Mouse (Mus musculus) forebrain, embryonic 12.5 days (tissue): ENCODE data around the gene Lyrm2. TPM values are rescaled to one million over a fixed set of nuclear protein-coding genes. Genes with fewer than 3 reads are reported as not detected.

Experiments used
- ATAC-seq: fragments of 200-750 bp; cut with Nextera tagmentation; 2 replicates; pipeline ENCODE4 v1.8.0; 2017; ENCODE audit warnings: moderate TSS enrichment; ENCODE audit not compliant: low FRiP score
- H3K27ac ChIP-seq: fragments of 300-500 bp; sonication (generic); 2 replicates; pipeline ENCODE4 v1.5.1; 2016; ENCODE audit warnings: mild to moderate bottlenecking
- H3K27me3 ChIP-seq: fragments of 300-500 bp; sonication (generic); 2 replicates; pipeline ENCODE4 v1.6.1; 2016; ENCODE audit warnings: mild to moderate bottlenecking
- H3K36me3 ChIP-seq: fragments of 300-500 bp; sonication (generic); replicated peaks from 2 replicates; pipeline ENCODE4 v1.6.1; 2016; ENCODE audit warnings: mild to moderate bottlenecking
- H3K4me1 ChIP-seq: fragments of 300-500 bp; sonication (generic); 2 replicates; pipeline ENCODE4 v1.6.1; 2016
- H3K4me2 ChIP-seq: fragments of 300-500 bp; sonication (generic); 2 replicates; pipeline ENCODE4 v1.6.1; 2016; ENCODE audit warnings: mild to moderate bottlenecking, moderate library complexity
- H3K4me3 ChIP-seq: fragments of 300-500 bp; sonication (generic); replicated peaks from 2 replicates; pipeline ENCODE4 v1.5.1; 2016; ENCODE audit warnings: mild to moderate bottlenecking
- H3K9ac ChIP-seq: fragments of 300-500 bp; sonication (generic); 2 replicates; pipeline ENCODE4 v1.6.1; 2016; ENCODE audit warnings: mild to moderate bottlenecking
- H3K9me3 ChIP-seq: fragments of 300-500 bp; sonication (generic); 2 replicates; pipeline ENCODE4 v1.6.1; 2016
- WGBS: fragments of 180-500 bp; shearing (Covaris S2); methylation state at CpG from one replicate; pipeline ENCODE4 v1.1.7; 2016; 5-methylcytosine and 5-hydroxymethylcytosine counted together
- polyA plus RNA-seq: library from polyadenylated mRNA; unstranded; fragments of >200 nt; fragmentation: Nextera tagmentation; extraction: Ambion mirVana; gene quantifications from 2 replicates; pipeline ENCODE4 v1.2.1, GENCODE M21; 2016

The Lyrm2 gene
- polyA plus RNA-seq, 1 experiment from 2014 or later, result 166 TPM

DNA sequence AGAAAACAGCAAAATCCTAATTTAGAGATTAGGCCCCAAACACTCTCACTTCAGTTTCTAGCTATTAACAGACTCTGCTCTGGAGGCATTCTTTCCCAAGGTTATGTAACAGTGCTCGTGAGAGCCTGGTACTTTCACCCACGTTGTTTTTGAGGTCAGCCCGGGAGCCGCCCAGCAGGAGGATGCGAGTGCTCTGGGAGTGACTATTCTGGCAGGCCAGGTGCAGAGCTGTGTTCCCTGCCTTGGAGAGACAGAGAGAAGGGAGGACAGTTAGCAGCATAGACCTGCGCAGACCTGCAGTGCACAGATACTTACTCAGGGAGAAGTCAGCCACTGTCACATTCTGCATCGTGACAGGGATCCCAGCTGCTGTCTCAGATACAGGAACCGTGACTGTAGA is 24.2 kb downstream of the Lyrm2 start:
- Histone ChIP-seq H3K9me3 (no peaks in the 10 kb centered on the region), H3K27me3 (no peaks in the 10 kb centered on the region), H3K4me3 (no peak overlapping the region), H3K9ac (no peak overlapping the region), H3K36me3 (no peaks in the 10 kb centered on the region; the same call in 1 of the 2 replicates), H3K4me2 (no peak overlapping the region), H3K27ac (no peak overlapping the region), H3K4me1 (peaks cover 8% of the 10 kb centered on the region; the same call in 1 of the 2 replicates)
- WGBS, result 74% methylated on average over 8 of the region's 8 CpGs
- no peak for ATAC-seq

DNA sequence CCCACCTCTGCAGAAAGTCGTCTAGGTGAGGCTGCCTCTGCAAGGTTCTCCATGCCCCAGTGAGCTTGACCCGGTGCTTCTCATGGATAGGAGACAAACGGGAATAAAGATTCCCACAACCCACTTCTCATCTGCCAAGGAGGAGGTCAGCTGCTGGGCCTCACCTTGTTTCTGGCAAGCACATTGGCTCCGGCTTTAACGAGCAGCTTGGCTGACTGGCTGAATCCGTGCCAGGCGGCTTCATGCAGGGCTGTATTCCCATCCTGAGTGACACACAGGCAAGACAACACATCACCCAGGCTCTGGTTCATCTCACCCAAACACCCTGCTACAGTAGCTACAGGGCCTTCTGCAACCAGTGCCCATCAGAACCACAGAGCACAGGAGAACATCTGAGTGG is 26.9 kb downstream of the Lyrm2 start:
- H3K4me3 ChIP-seq, result no peak overlapping the region
- no peaks in the 10 kb centered on the region for H3K36me3 ChIP-seq
- peaks cover 8% of the 10 kb centered on the region; the same call in 1 of the 2 replicates for H3K4me1 ChIP-seq
- H3K9ac ChIP-seq, result no peak overlapping the region
- H3K27ac ChIP-seq, result 0 out of 2 replicates have a peak overlapping the region, but pooled peaks have one; percentile 31
- H3K4me2 ChIP-seq, result no peak overlapping the region
- no peaks in the 10 kb centered on the region for H3K9me3 ChIP-seq
- no peak for ATAC-seq
- 56% methylated on average over 7 of the region's 7 CpGs for WGBS
- no peaks in the 10 kb centered on the region for H3K27me3 ChIP-seq

DNA sequence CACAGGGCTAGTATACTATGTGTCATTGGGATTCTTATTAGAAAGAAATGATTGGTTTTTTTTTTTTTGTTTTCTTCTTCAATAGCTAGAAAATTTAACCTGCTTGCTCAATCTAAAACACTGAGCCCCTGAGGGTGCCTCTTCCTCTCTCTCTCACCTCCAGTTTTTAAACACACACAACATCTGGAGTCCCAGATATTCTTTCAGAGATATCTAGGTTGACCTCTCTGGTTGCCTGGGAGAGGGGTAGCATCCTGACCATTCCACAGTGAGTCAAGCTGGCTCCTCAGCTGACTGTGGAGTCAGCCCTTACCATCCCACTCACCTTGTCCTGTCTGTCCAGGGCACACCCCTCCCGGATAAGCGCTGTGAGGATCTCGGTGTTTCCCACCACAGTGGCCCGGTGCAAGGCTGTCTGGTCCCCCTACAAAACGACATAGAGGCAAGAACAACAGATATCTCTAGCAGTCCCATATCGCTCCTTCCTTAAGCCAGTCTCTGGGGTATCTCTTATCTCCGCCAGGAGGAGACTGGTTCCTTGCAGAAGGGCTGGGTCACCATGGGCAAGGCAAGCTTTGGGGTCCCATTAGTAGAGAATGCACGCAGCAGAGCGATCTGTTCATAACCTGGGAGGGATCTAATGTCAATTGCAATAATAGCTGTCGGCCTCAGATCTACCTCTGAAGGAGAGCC is 28.5 kb downstream of the Lyrm2 start:
- Histone ChIP-seq H3K4me3 (no peak overlapping the region), H3K27ac (no peak overlapping the region), H3K4me1 (peaks cover 8% of the 10 kb centered on the region; the same call in 1 of the 2 replicates), H3K9ac (no peak overlapping the region), H3K9me3 (no peaks in the 10 kb centered on the region), H3K36me3 (no peaks in the 10 kb centered on the region), H3K4me2 (no peak overlapping the region), H3K27me3 (no peaks in the 10 kb centered on the region)
- no peak for ATAC-seq
- 95% methylated on average over 10 of the region's 10 CpGs for WGBS

DNA sequence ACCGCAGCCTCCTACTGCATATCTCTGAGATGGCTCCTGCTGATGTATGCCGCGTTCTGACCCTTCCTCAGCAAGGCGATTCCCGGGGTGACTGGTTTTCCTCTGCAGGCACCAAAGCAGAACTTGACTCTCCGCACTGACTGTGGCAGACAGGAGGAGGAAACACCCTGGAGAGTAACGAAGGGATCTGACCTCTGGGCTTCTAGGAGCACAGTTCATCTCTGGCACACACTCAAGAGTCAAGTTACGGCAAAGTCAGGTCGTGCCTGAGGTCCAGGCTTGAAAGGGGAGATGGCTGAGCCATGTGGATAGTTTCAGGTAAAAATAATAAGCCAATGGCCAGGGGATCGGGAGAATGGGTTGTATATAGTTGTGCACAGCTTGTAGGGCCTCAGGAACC is 29.3 kb downstream of the Lyrm2 start:
- no peak overlapping the region for H3K9ac ChIP-seq
- no peaks in the 10 kb centered on the region for H3K36me3 ChIP-seq
- H3K27me3 ChIP-seq, result no peaks in the 10 kb centered on the region
- no peak for ATAC-seq
- H3K4me3 ChIP-seq, result no peak overlapping the region
- H3K4me1 ChIP-seq, result peaks cover 11% of the 10 kb centered on the region
- H3K27ac ChIP-seq, result no peak overlapping the region
- H3K4me2 ChIP-seq, result no peak overlapping the region
- WGBS, result 83% methylated on average over 10 of the region's 10 CpGs
- H3K9me3 ChIP-seq, result no peaks in the 10 kb centered on the region

DNA sequence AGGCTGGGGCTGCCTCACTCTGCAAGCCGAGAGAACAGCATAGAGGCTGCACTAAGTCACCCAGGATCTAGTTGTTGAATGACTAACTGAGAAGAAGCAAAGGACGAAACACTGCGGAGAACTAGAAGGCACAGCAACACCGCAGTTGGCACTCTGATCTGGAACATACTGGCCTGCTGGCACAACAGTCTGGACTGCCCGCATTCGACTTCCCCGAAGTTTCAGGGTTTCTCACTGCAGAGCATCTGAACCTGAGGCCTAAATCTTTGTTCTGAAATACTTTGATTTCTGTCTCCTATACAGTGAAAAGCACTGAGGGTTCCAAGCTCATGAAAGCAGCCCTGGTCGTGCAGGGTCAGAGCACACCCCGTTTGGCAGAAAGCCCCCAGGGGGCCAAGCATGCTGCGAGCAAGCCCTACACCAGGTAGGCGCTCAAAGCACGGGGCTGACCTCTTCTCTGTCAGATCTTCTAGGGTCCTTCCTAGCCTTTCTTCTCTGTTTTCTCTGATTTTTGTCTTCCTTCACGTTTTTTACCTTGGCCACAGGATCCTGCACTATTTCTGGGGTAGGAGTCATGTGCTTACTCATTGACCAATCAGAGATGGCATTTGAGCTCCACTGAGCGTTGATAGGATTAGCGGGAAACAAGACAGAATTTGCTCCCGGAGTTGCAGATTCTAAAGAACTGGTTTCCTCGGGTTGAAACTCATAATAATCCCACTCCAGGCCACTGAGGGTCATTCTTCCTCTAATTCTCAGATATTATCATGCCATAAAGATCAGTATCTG is 33.6 kb downstream of the Lyrm2 start:
- Histone ChIP-seq H3K27me3 (no peaks in the 10 kb centered on the region), H3K27ac (no peak overlapping the region), H3K4me1 (peaks cover 16% of the 10 kb centered on the region; the same call in 1 of the 2 replicates), H3K36me3 (no peaks in the 10 kb centered on the region), H3K4me2 (peak overlapping the region; percentile 53), H3K9me3 (no peaks in the 10 kb centered on the region), H3K9ac (peak overlapping the region; percentile 17; the same call in 1 of the 2 replicates), H3K4me3 (peak overlapping the region; percentile 28)
- ATAC-seq, result peak; percentile 68; the same call in 1 of the 2 replicates
- WGBS, result 52% methylated on average over 17 of the region's 17 CpGs

DNA sequence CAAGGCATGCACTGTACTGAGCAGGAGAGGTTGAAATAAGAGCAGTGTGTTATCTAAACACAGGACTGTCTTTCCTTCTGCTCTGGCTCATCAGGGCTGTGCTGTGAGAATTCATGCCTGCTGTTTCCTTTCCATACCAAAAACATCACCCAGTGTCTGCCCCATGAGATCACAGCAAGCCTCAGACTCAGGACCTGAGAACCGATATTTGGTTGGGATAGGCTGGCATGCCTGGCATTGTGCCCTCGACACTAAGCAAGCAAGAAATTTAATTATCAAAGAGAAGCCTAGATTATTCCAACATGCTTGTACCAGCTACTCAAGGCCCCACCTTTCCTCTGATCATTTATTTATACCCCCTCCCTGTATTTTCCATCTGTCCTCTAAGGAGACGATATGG is 34.5 kb downstream of the Lyrm2 start:
- H3K27ac ChIP-seq, result no peak overlapping the region
- H3K9ac ChIP-seq, result no peak overlapping the region
- H3K4me1 ChIP-seq, result peaks cover 20% of the 10 kb centered on the region; the same call in 1 of the 2 replicates
- no peak overlapping the region for H3K4me3 ChIP-seq
- no peak for ATAC-seq
- H3K27me3 ChIP-seq, result no peaks in the 10 kb centered on the region
- H3K36me3 ChIP-seq, result no peaks in the 10 kb centered on the region
- no peak overlapping the region for H3K4me2 ChIP-seq
- peaks cover 2% of the 10 kb centered on the region; the same call in 1 of the 2 replicates for H3K9me3 ChIP-seq
- WGBS, result 82% methylated on average over 3 of the region's 3 CpGs

DNA sequence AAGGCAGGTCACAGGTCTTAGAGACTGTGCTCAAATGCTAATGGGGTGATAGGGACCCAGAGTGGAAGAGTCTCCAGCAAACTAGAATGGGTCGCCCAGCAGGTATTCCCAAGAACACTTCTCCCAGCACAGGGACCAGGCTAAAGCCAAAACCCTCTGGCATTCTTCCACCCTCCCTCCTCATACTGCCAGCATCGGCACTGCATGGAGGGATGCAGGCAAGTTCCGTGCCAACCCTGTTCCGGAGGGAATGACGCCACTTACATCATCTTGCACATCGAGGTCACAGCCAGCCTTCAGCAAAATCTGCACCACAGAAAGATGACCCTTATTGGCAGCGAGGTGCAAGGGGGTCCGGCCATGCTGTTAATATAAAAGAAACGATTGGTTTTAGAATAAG is 36.0 kb downstream of the Lyrm2 start:
- no peak for ATAC-seq
- H3K36me3 ChIP-seq, result no peaks in the 10 kb centered on the region
- no peak overlapping the region for H3K9ac ChIP-seq
- H3K4me2 ChIP-seq, result no peak overlapping the region
- 91% methylated on average over 9 of the region's 9 CpGs for WGBS
- peaks cover 4% of the 10 kb centered on the region; the same call in 1 of the 2 replicates for H3K9me3 ChIP-seq
- H3K27me3 ChIP-seq, result no peaks in the 10 kb centered on the region
- H3K27ac ChIP-seq, result no peak overlapping the region
- H3K4me3 ChIP-seq, result no peak overlapping the region
- H3K4me1 ChIP-seq, result peaks cover 20% of the 10 kb centered on the region; the same call in 1 of the 2 replicates

DNA sequence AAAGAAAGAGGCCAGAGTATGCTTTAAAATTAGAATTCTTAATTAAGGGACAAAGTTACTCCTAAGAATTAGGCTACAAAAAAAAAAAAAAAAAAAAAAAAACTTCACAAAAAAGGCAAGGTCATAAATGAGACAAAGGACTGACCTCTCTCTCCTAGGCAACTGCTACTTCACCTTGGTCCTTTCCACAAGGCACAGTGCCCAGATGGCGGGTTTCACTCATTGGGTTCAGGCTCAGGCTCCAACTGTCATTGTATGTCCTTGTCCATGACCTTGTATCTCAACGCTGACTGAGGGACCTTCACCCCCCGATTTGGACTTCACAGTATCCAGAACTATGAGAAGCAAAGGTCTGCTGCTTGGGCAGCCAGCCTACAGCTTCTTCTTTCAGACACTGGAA is 38.3 kb downstream of the Lyrm2 start:
- Histone ChIP-seq H3K9me3 (peaks cover 4% of the 10 kb centered on the region; the same call in 1 of the 2 replicates), H3K27ac (no peak overlapping the region), H3K27me3 (no peaks in the 10 kb centered on the region), H3K4me3 (no peak overlapping the region), H3K36me3 (no peaks in the 10 kb centered on the region), H3K4me2 (no peak overlapping the region), H3K9ac (no peak overlapping the region), H3K4me1 (peaks cover 20% of the 10 kb centered on the region; the same call in 1 of the 2 replicates)
- no peak for ATAC-seq
- 80% methylated on average over 3 of the region's 3 CpGs for WGBS

Other genes with a start within 250 kb of the Lyrm2 start
- gene Gja10, start 197.5 kb upstream of the Lyrm2 start, polyA plus RNA-seq, result not detected in 2 replicates
- gene Casp8ap2, start 184.8 kb upstream of the Lyrm2 start, polyA plus RNA-seq, result 73.3 and 76.3 TPM in 2 replicates
- 16.4 and 18.6 TPM in 2 replicates for gene Mdn1, start 143.1 kb upstream of the Lyrm2 start, polyA plus RNA-seq
- gene Ankrd6, start 150.6 kb downstream of the Lyrm2 start, polyA plus RNA-seq, result 22.3 and 22.6 TPM in 2 replicates
- gene Rragd, start 182.8 kb downstream of the Lyrm2 start, polyA plus RNA-seq, result 31.2 and 31.8 TPM in 2 replicates
- 50.5 and 51.9 TPM in 2 replicates for gene Ube2j1, start 231.2 kb downstream of the Lyrm2 start, polyA plus RNA-seq